Mouse (Mus musculus) midbrain, postnatal 0 days (tissue): Measurements from ENCODE around the gene Relt. TPM values are rescaled to one million over a fixed set of nuclear protein-coding genes. Genes with fewer than 3 reads are reported as not detected.

Source experiments
- ATAC-seq: fragments of 200-750 bp; cut with Nextera tagmentation; 2 replicates; pipeline ENCODE4 v1.8.0; 2017; ENCODE audit warnings: moderate number of reproducible peaks, mild to moderate bottlenecking, moderate TSS enrichment, moderate library complexity; ENCODE audit not compliant: low FRiP score
- DNase-seq: peaks from one replicate; pipeline ENCODE4 v3.0.0-alpha.2; 2015; ENCODE audit warnings: low spot score
- H3K27ac ChIP-seq: fragments of 300-500 bp; sonication (generic); 2 replicates; pipeline ENCODE4 v1.5.1; 2014; ENCODE audit warnings: low read depth, mild to moderate bottlenecking, low read length, mixed read lengths
- H3K27me3 ChIP-seq: fragments of 300-500 bp; sonication (generic); 2 replicates; pipeline ENCODE4 v1.6.1; 2014; ENCODE audit warnings: low read length, control low read depth, mixed read lengths; ENCODE audit not compliant: insufficient read depth
- H3K36me3 ChIP-seq: fragments of 300-500 bp; sonication (generic); 2 replicates; pipeline ENCODE4 v1.6.1; 2014; ENCODE audit warnings: low read length, control low read depth, mixed read lengths; ENCODE audit not compliant: insufficient read depth
- H3K4me1 ChIP-seq: fragments of 300-500 bp; sonication (generic); 2 replicates; pipeline ENCODE4 v1.6.1; 2014; ENCODE audit warnings: mild to moderate bottlenecking, control low read depth, antibody characterized with exemption, low read length, mixed read lengths; ENCODE audit not compliant: insufficient read depth
- H3K4me2 ChIP-seq: fragments of 300-500 bp; sonication (generic); 2 replicates; pipeline ENCODE4 v1.6.1; 2014; ENCODE audit warnings: low read depth, mild to moderate bottlenecking, low read length, mixed read lengths; ENCODE audit not compliant: poor library complexity, severe bottlenecking
- H3K4me3 ChIP-seq: fragments of 300-500 bp; sonication (generic); 2 replicates; pipeline ENCODE4 v1.5.1; 2014; ENCODE audit warnings: low read depth, mild to moderate bottlenecking, low read length, moderate library complexity
- H3K9ac ChIP-seq: fragments of 300-500 bp; sonication (generic); replicated peaks from 2 replicates; pipeline ENCODE4 v1.6.1; 2014; ENCODE audit warnings: mild to moderate bottlenecking, low read length, moderate library complexity, mixed read lengths; ENCODE audit not compliant: poor library complexity, severe bottlenecking
- H3K9me3 ChIP-seq: fragments of 300-500 bp; sonication (generic); 2 replicates; pipeline ENCODE4 v1.6.1; 2016; ENCODE audit warnings: low read length, control low read depth
- CTCF ChIP-seq: IDR thresholded peaks from 2 replicates; pipeline ENCODE4 v1.5.1; 2016; ENCODE audit warnings: antibody characterized with exemption, mild to moderate bottlenecking
- WGBS: fragments of 180-500 bp; shearing (Covaris S2); extraction: QIAGEN DNeasy Blood & Tissue Kit; methylation state at CpG from one replicate; pipeline ENCODE4 v1.1.7; 2014; 5-methylcytosine and 5-hydroxymethylcytosine counted together
- polyA plus RNA-seq: library from polyadenylated mRNA; unstranded; fragments of >200 nt; fragmentation: Nextera tagmentation; extraction: Ambion mirVana; gene quantifications from 2 replicates; pipeline ENCODE4 v1.2.1, GENCODE M21; 2015
- total RNA-seq: library from RNA; depleted of rRNA; stranded (reverse); fragments of >200 nt; gene quantifications from 2 replicates; pipeline ENCODE4 v1.2.3, GENCODE M21; 2014; rRNA removed

Relt gene
- total RNA-seq (7.8 and 9.0 TPM in 2 replicates), polyA plus RNA-seq (5.1 and 5.3 TPM in 2 replicates)

- no peaks in the 10 kb centered on the region for H3K9me3 ChIP-seq
- no peaks in the 10 kb centered on the region for H3K27me3 ChIP-seq
- no peaks in the 10 kb centered on the region for H3K36me3 ChIP-seq
- TF ChIP-seq CTCF = peak; percentile 81
- WGBS = 1% methylated on average over 75 of the region's 91 CpGs
- peak within 1 kb of the TSS; percentile 27; the same call in 1 of the 2 replicates for H3K27ac ChIP-seq
- no peaks in the 10 kb centered on the region for H3K4me1 ChIP-seq
- peak within 1 kb of the TSS; percentile 95 for H3K4me2 ChIP-seq
- DNase-seq (peak; percentile 95), ATAC-seq (peak; percentile 89)
- peak within 1 kb of the TSS; percentile 77 for H3K9ac ChIP-seq
- H3K4me3 ChIP-seq = peak within 1 kb of the TSS; percentile 77
These were observed at the start of gene Relt for GRCm38 (mm10) chr7:100862828-100863638. TSS of gene Relt (minus strand) at chr7:100863446.

- ATAC-seq = no peak
- TF ChIP-seq CTCF = no peak
- WGBS = 43% methylated on average over 9 of the region's 9 CpGs
- Histone ChIP-seq H3K4me2 (no peak overlapping the region), H3K27me3 (no peaks in the 10 kb centered on the region), H3K36me3 (no peaks in the 10 kb centered on the region), H3K4me3 (no peak overlapping the region), H3K9me3 (no peaks in the 10 kb centered on the region), H3K27ac (no peak overlapping the region), H3K9ac (no peak overlapping the region), H3K4me1 (no peaks in the 10 kb centered on the region)
- no peak for DNase-seq
These were observed 48.5 kb upstream of the Relt start for GRCm38 (mm10) chr7:100911791-100912190.

GRCm38 (mm10) chr7:100911246-100911770 is 48.1 kb upstream of the Relt start:
- Histone ChIP-seq H3K4me1 (no peaks in the 10 kb centered on the region), H3K9me3 (no peaks in the 10 kb centered on the region), H3K27ac (no peak overlapping the region), H3K4me3 (no peak overlapping the region), H3K27me3 (no peaks in the 10 kb centered on the region), H3K4me2 (no peak overlapping the region), H3K9ac (no peak overlapping the region), H3K36me3 (no peaks in the 10 kb centered on the region)
- TF ChIP-seq CTCF = no peak
- DNase-seq = no peak
- ATAC-seq = no peak
- WGBS = 10% methylated on average over 2 of the region's 2 CpGs

- ATAC-seq (no peak), DNase-seq (no peak)
- Histone ChIP-seq H3K9me3 (no peaks in the 10 kb centered on the region), H3K4me2 (no peak overlapping the region), H3K36me3 (no peaks in the 10 kb centered on the region), H3K4me3 (no peak overlapping the region), H3K27ac (no peak overlapping the region), H3K9ac (no peak overlapping the region), H3K4me1 (no peaks in the 10 kb centered on the region), H3K27me3 (no peaks in the 10 kb centered on the region)
- TF ChIP-seq CTCF = peak; percentile 50
- 50% methylated on average over 8 of the region's 8 CpGs for WGBS
These were observed 45.3 kb upstream of the Relt start for GRCm38 (mm10) chr7:100908567-100908966.

- Histone ChIP-seq H3K4me2 (no peak overlapping the region), H3K9ac (no peak overlapping the region), H3K4me1 (no peaks in the 10 kb centered on the region), H3K36me3 (no peaks in the 10 kb centered on the region), H3K27me3 (no peaks in the 10 kb centered on the region), H3K4me3 (no peak overlapping the region), H3K9me3 (no peaks in the 10 kb centered on the region), H3K27ac (no peak overlapping the region)
- DNase-seq = no peak
- 78% methylated on average over 8 of the region's 8 CpGs for WGBS
- TF ChIP-seq CTCF = no peak
- no peak for ATAC-seq
These were observed 44.8 kb upstream of the Relt start for GRCm38 (mm10) chr7:100908061-100908460.

DNA sequence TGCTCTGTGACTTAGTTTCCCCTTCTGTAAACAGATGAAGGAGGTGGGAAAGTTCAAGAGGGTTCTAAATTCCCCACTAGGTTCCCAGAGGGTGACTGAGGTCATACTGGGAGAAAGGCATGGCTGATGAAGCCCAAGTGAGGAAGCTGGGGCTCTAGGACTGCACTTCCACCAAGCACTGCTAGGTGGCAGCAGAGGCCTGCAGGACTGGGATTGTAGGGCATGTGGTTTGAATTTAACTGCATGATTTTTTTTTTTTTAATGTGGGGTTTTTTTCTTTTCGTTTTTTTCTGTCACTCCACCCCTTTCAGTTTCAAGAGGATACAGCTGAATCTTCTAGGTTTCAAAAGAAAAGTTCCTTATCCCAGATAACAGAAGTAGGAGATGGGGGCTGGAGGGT is 44.0 kb upstream of the Relt start:
- no peaks in the 10 kb centered on the region for H3K9me3 ChIP-seq
- no peaks in the 10 kb centered on the region for H3K4me1 ChIP-seq
- H3K4me3 ChIP-seq = no peak overlapping the region
- no peak overlapping the region for H3K27ac ChIP-seq
- TF ChIP-seq CTCF = peak; percentile 96
- no peak overlapping the region for H3K4me2 ChIP-seq
- DNase-seq (peak; percentile 72), ATAC-seq (no peak)
- no peaks in the 10 kb centered on the region for H3K36me3 ChIP-seq
- 0 out of 2 replicates have a peak overlapping the region, but pooled peaks have one; percentile 24 for H3K9ac ChIP-seq
- WGBS = 0% methylated on average over 1 of the region's 1 CpGs
- H3K27me3 ChIP-seq = no peaks in the 10 kb centered on the region
